Mouse (Mus musculus): ENCODE measurements around the gene Tle4.

Tle4 gene

GRCm38 (mm10) chr19:14597917-14598689, at the start of gene Tle4:
Gene Tle4 (minus strand): TSS chr19:14598051.
- peak; percentile 73; the same call in 1 of the 2 replicates for TF ChIP-seq GATA4 (IDR thresholded peaks at IDR 0.05; ENCODE audit: insufficient replicate concordance, low read length)

GRCm38 (mm10) chr19:14645666-14646065, 47.8 kb upstream of the Tle4 start:
- TF ChIP-seq GATA4 (IDR thresholded peaks at IDR 0.05; ENCODE audit: insufficient replicate concordance, low read length) = no peak

- TF ChIP-seq GATA4 (IDR thresholded peaks at IDR 0.05; ENCODE audit: insufficient replicate concordance, low read length) = no peak
These were observed 46.9 kb upstream of the Tle4 start for GRCm38 (mm10) chr19:14644756-14645155.

- no peak for TF ChIP-seq GATA4 (IDR thresholded peaks at IDR 0.05; ENCODE audit: insufficient replicate concordance, low read length)
These were observed 44.8 kb upstream of the Tle4 start for GRCm38 (mm10) chr19:14642663-14643062.

- TF ChIP-seq GATA4 (IDR thresholded peaks at IDR 0.05; ENCODE audit: insufficient replicate concordance, low read length) = no peak
These were observed 37.5 kb upstream of the Tle4 start for GRCm38 (mm10) chr19:14635213-14635928.

- TF ChIP-seq GATA4 (IDR thresholded peaks at IDR 0.05; ENCODE audit: insufficient replicate concordance, low read length) = no peak
These were observed 25.5 kb upstream of the Tle4 start for GRCm38 (mm10) chr19:14623355-14623754.

GRCm38 (mm10) chr19:14620534-14620933, 22.7 kb upstream of the Tle4 start:
- no peak for TF ChIP-seq GATA4 (IDR thresholded peaks at IDR 0.05; ENCODE audit: insufficient replicate concordance, low read length)

GRCm38 (mm10) chr19:14619814-14620213, 22.0 kb upstream of the Tle4 start:
- no peak for TF ChIP-seq GATA4 (IDR thresholded peaks at IDR 0.05; ENCODE audit: insufficient replicate concordance, low read length)

- TF ChIP-seq GATA4 (IDR thresholded peaks at IDR 0.05; ENCODE audit: insufficient replicate concordance, low read length) = no peak
These were observed 17.0 kb upstream of the Tle4 start for GRCm38 (mm10) chr19:14614816-14615215.

GRCm38 (mm10) chr19:14610542-14611317, 12.9 kb upstream of the Tle4 start:
- TF ChIP-seq GATA4 (IDR thresholded peaks at IDR 0.05; ENCODE audit: insufficient replicate concordance, low read length) = no peak

- TF ChIP-seq GATA4 (IDR thresholded peaks at IDR 0.05; ENCODE audit: insufficient replicate concordance, low read length) = no peak
These were observed 3.0 kb upstream of the Tle4 start for GRCm38 (mm10) chr19:14600841-14601240.

- no peak for TF ChIP-seq GATA4 (IDR thresholded peaks at IDR 0.05; ENCODE audit: insufficient replicate concordance, low read length)
These were observed 2.5 kb upstream of the Tle4 start for GRCm38 (mm10) chr19:14600354-14600753.

GRCm38 (mm10) chr19:14599851-14600251, 2.0 kb upstream of the Tle4 start:
- no peak for TF ChIP-seq GATA4 (IDR thresholded peaks at IDR 0.05; ENCODE audit: insufficient replicate concordance, low read length)

GRCm38 (mm10) chr19:14598690-14599288, 938 bp upstream of the Tle4 start:
- no peak for TF ChIP-seq GATA4 (IDR thresholded peaks at IDR 0.05; ENCODE audit: insufficient replicate concordance, low read length)

Measured in liver, adult (tissue).